Mouse (Mus musculus): ENCODE data around the gene Dpep1. TPM values are rescaled to one million over a fixed set of nuclear protein-coding genes. Genes with fewer than 3 reads are reported as not detected.

Gene Dpep1
- 360 and 388 TPM in 2 replicates for polyA plus RNA-seq (2012; rRNA removed)

- Histone ChIP-seq H3K4me3 (ENCODE audit: insufficient read depth, low read depth, low read length) (peak within 1 kb of the TSS; percentile 44), H3K27me3 (replicated peaks; ENCODE audit: control insufficient read depth, insufficient read depth, low read length) (no peaks in the 10 kb centered on the region), H3K27ac (ENCODE audit: insufficient read depth, low read depth, low read length) (peak within 1 kb of the TSS; percentile 74), H3K36me3 (ENCODE audit: control insufficient read depth, insufficient read depth, low read length) (no peaks in the 10 kb centered on the region), H3K4me1 (ENCODE audit: control insufficient read depth, insufficient read depth, low read length) (peaks cover 5% of the 10 kb centered on the region; the same call in 1 of the 2 replicates)
- no peak for TF ChIP-seq POLR2A (IDR thresholded peaks at IDR 0.05; ENCODE audit: low read depth, low read length)
- TF ChIP-seq CTCF (conservative IDR thresholded peaks at IDR 0.05; ENCODE audit: insufficient read depth, insufficient read length, low read depth, low read length) = no peak
- WGBS = 32% methylated on average over 19 of the region's 19 CpGs
- DNase-seq = peak; percentile 80
These were observed at the start of gene Dpep1 for GRCm38 (mm10) chr8:123185566-123186409. TSS of gene Dpep1 (plus strand) at chr8:123186242.

- Histone ChIP-seq H3K4me3 (ENCODE audit: insufficient read depth, low read depth, low read length) (no peak overlapping the region), H3K27ac (ENCODE audit: insufficient read depth, low read depth, low read length) (no peak overlapping the region), H3K36me3 (ENCODE audit: control insufficient read depth, insufficient read depth, low read length) (no peaks in the 10 kb centered on the region), H3K27me3 (replicated peaks; ENCODE audit: control insufficient read depth, insufficient read depth, low read length) (no peaks in the 10 kb centered on the region), H3K4me1 (ENCODE audit: control insufficient read depth, insufficient read depth, low read length) (no peaks in the 10 kb centered on the region)
- 85% methylated on average over 9 of the region's 9 CpGs for WGBS
- DNase-seq = no peak
- TF ChIP-seq POLR2A (IDR thresholded peaks at IDR 0.05; ENCODE audit: low read depth, low read length) (no peak), CTCF (conservative IDR thresholded peaks at IDR 0.05; ENCODE audit: insufficient read depth, insufficient read length, low read depth, low read length) (no peak)
These were observed 49.8 kb upstream of the Dpep1 start for GRCm38 (mm10) chr8:123136287-123136686.

- WGBS = 28% methylated on average over 2 of the region's 2 CpGs
- TF ChIP-seq CTCF (conservative IDR thresholded peaks at IDR 0.05; ENCODE audit: insufficient read depth, insufficient read length, low read depth, low read length) (no peak), POLR2A (IDR thresholded peaks at IDR 0.05; ENCODE audit: low read depth, low read length) (no peak)
- H3K27me3 ChIP-seq (replicated peaks; ENCODE audit: control insufficient read depth, insufficient read depth, low read length) = no peaks in the 10 kb centered on the region
- no peaks in the 10 kb centered on the region for H3K36me3 ChIP-seq (ENCODE audit: control insufficient read depth, insufficient read depth, low read length)
- H3K27ac ChIP-seq (ENCODE audit: insufficient read depth, low read depth, low read length) = no peak overlapping the region
- no peaks in the 10 kb centered on the region for H3K4me1 ChIP-seq (ENCODE audit: control insufficient read depth, insufficient read depth, low read length)
- no peak overlapping the region for H3K4me3 ChIP-seq (ENCODE audit: insufficient read depth, low read depth, low read length)
- no peak for DNase-seq
These were observed 48.4 kb upstream of the Dpep1 start for GRCm38 (mm10) chr8:123137645-123138077.

GRCm38 (mm10) chr8:123138741-123139140 lies 47.3 kb upstream of the Dpep1 start:
- WGBS = 68% methylated on average over 4 of the region's 4 CpGs
- TF ChIP-seq CTCF (conservative IDR thresholded peaks at IDR 0.05; ENCODE audit: insufficient read depth, insufficient read length, low read depth, low read length) = no peak
- no peak for TF ChIP-seq POLR2A (IDR thresholded peaks at IDR 0.05; ENCODE audit: low read depth, low read length)
- Histone ChIP-seq H3K27ac (ENCODE audit: insufficient read depth, low read depth, low read length) (no peak overlapping the region), H3K4me3 (ENCODE audit: insufficient read depth, low read depth, low read length) (no peak overlapping the region), H3K4me1 (ENCODE audit: control insufficient read depth, insufficient read depth, low read length) (no peaks in the 10 kb centered on the region), H3K36me3 (ENCODE audit: control insufficient read depth, insufficient read depth, low read length) (no peaks in the 10 kb centered on the region), H3K27me3 (replicated peaks; ENCODE audit: control insufficient read depth, insufficient read depth, low read length) (no peaks in the 10 kb centered on the region)
- no peak for DNase-seq

- Histone ChIP-seq H3K4me3 (ENCODE audit: insufficient read depth, low read depth, low read length) (no peak overlapping the region), H3K27me3 (replicated peaks; ENCODE audit: control insufficient read depth, insufficient read depth, low read length) (no peaks in the 10 kb centered on the region), H3K27ac (ENCODE audit: insufficient read depth, low read depth, low read length) (peak overlapping the region; percentile 68; the same call in 1 of the 2 replicates), H3K36me3 (ENCODE audit: control insufficient read depth, insufficient read depth, low read length) (no peaks in the 10 kb centered on the region), H3K4me1 (ENCODE audit: control insufficient read depth, insufficient read depth, low read length) (no peaks in the 10 kb centered on the region)
- TF ChIP-seq POLR2A (IDR thresholded peaks at IDR 0.05; ENCODE audit: low read depth, low read length) (no peak), CTCF (conservative IDR thresholded peaks at IDR 0.05; ENCODE audit: insufficient read depth, insufficient read length, low read depth, low read length) (no peak)
- DNase-seq = peak; percentile 90
- WGBS = 57% methylated on average over 14 of the region's 14 CpGs
These were observed 44.1 kb upstream of the Dpep1 start for GRCm38 (mm10) chr8:123141741-123142462.

GRCm38 (mm10) chr8:123145279-123145678 lies 40.8 kb upstream of the Dpep1 start:
- Histone ChIP-seq H3K4me1 (ENCODE audit: control insufficient read depth, insufficient read depth, low read length) (no peaks in the 10 kb centered on the region), H3K36me3 (ENCODE audit: control insufficient read depth, insufficient read depth, low read length) (no peaks in the 10 kb centered on the region), H3K27me3 (replicated peaks; ENCODE audit: control insufficient read depth, insufficient read depth, low read length) (no peaks in the 10 kb centered on the region), H3K4me3 (ENCODE audit: insufficient read depth, low read depth, low read length) (no peak overlapping the region), H3K27ac (ENCODE audit: insufficient read depth, low read depth, low read length) (no peak overlapping the region)
- DNase-seq = peak; percentile 72
- 56% methylated on average over 6 of the region's 6 CpGs for WGBS
- TF ChIP-seq POLR2A (IDR thresholded peaks at IDR 0.05; ENCODE audit: low read depth, low read length) = no peak
- peak; percentile 68 for TF ChIP-seq CTCF (conservative IDR thresholded peaks at IDR 0.05; ENCODE audit: insufficient read depth, insufficient read length, low read depth, low read length)

- Histone ChIP-seq H3K27me3 (replicated peaks; ENCODE audit: control insufficient read depth, insufficient read depth, low read length) (no peaks in the 10 kb centered on the region), H3K36me3 (ENCODE audit: control insufficient read depth, insufficient read depth, low read length) (no peaks in the 10 kb centered on the region), H3K4me3 (ENCODE audit: insufficient read depth, low read depth, low read length) (no peak overlapping the region), H3K27ac (ENCODE audit: insufficient read depth, low read depth, low read length) (no peak overlapping the region), H3K4me1 (ENCODE audit: control insufficient read depth, insufficient read depth, low read length) (no peaks in the 10 kb centered on the region)
- DNase-seq = no peak
- TF ChIP-seq CTCF (conservative IDR thresholded peaks at IDR 0.05; ENCODE audit: insufficient read depth, insufficient read length, low read depth, low read length) = no peak
- no peak for TF ChIP-seq POLR2A (IDR thresholded peaks at IDR 0.05; ENCODE audit: low read depth, low read length)
- 74% methylated on average over 7 of the region's 7 CpGs for WGBS
These were observed 39.7 kb upstream of the Dpep1 start for GRCm38 (mm10) chr8:123146390-123146789.

Data from kidney, adult 2 months (tissue).